Mouse (Mus musculus) limb, embryonic 14.5 days (tissue): ENCODE data around the gene Irf5. TPM values are rescaled to one million over a fixed set of nuclear protein-coding genes. Genes with fewer than 3 reads are reported as not detected.
A peak's percentile ranks its signal among the peaks of the same experiment; 100 is the strongest.

Source experiments
- ATAC-seq: fragments of 200-750 bp; cut with Nextera tagmentation; 2 replicates; pipeline ENCODE4 v1.8.0; 2017; ENCODE audit warnings: low read depth, moderate number of reproducible peaks, moderate TSS enrichment; ENCODE audit not compliant: low FRiP score
- DNase-seq: peaks from one replicate; pipeline ENCODE4 v3.0.0-alpha.2; 2015; ENCODE audit warnings: low spot score
- H3K27ac ChIP-seq: fragments of 300-500 bp; sonication (generic); replicated peaks from 2 replicates; pipeline ENCODE4 v1.5.1; 2014; ENCODE audit warnings: low read depth, mild to moderate bottlenecking, low read length, moderate library complexity, mixed read lengths
- H3K27me3 ChIP-seq: fragments of 300-500 bp; sonication (generic); 2 replicates; pipeline ENCODE4 v1.6.1; 2014; ENCODE audit warnings: low read length, mixed read lengths; ENCODE audit not compliant: control insufficient read depth, insufficient read depth
- H3K36me3 ChIP-seq: fragments of 300-500 bp; sonication (generic); 2 replicates; pipeline ENCODE4 v1.6.1; 2014; ENCODE audit warnings: mild to moderate bottlenecking, low read length, moderate library complexity, mixed read lengths; ENCODE audit not compliant: control insufficient read depth, insufficient read depth
- H3K4me1 ChIP-seq: fragments of 300-500 bp; sonication (generic); 2 replicates; pipeline ENCODE4 v1.6.1; 2014; ENCODE audit warnings: antibody characterized with exemption, low read length, mixed read lengths; ENCODE audit not compliant: control insufficient read depth, insufficient read depth
- H3K4me2 ChIP-seq: fragments of 300-500 bp; sonication (generic); replicated peaks from 2 replicates; pipeline ENCODE4 v1.6.1; 2014; ENCODE audit warnings: low read depth, mild to moderate bottlenecking, low read length, moderate library complexity; ENCODE audit not compliant: severe bottlenecking
- H3K4me3 ChIP-seq: fragments of 300-500 bp; sonication (generic); replicated peaks from 2 replicates; pipeline ENCODE4 v1.5.1; 2014; ENCODE audit warnings: low read length
- H3K9ac ChIP-seq: fragments of 300-500 bp; sonication (generic); 2 replicates; pipeline ENCODE4 v1.6.1; 2014; ENCODE audit warnings: mild to moderate bottlenecking, low read depth, low read length, moderate library complexity; ENCODE audit not compliant: severe bottlenecking
- H3K9me3 ChIP-seq: fragments of 300-500 bp; sonication (generic); 2 replicates; pipeline ENCODE4 v1.6.1; 2016; ENCODE audit warnings: low read length; ENCODE audit not compliant: control insufficient read depth
- POLR2A ChIP-seq: fragments of 200-500 bp; IDR thresholded peaks from 2 replicates; pipeline ENCODE4 v1.8.0; 2012; ENCODE audit warnings: inconsistent platforms, mild to moderate bottlenecking, moderate library complexity, borderline replicate concordance; ENCODE audit not compliant: insufficient read depth, insufficient read length; ENCODE audit errors: extremely low read depth
- WGBS: fragments of 180-500 bp; shearing (Covaris S2); extraction: QIAGEN DNeasy Blood & Tissue Kit; methylation state at CpG from one replicate; pipeline ENCODE4 v1.1.7; 2014; 5-methylcytosine and 5-hydroxymethylcytosine counted together
- polyA plus RNA-seq, 2 experiments: library from polyadenylated mRNA; depleted of rRNA in 1 of 2; stranded (reverse) in 1 of 2; unstranded in 1 of 2; fragments of >200 nt; fragmentation: Nextera tagmentation in 1 of 2; extraction: Ambion mirVana in 1 of 2; gene quantifications; 2 replicates each; pipeline versions ENCODE4 v1.2.1 to v1.2.3; 2012 to 2014

The Irf5 gene
- polyA plus RNA-seq, 2 experiments, result 4.4 to 4.8 TPM

GRCm38 (mm10) chr6:29528165-29528505 lies 1.7 kb downstream of the Irf5 start:
- H3K4me3 ChIP-seq, result peak overlapping the region; percentile 54; the same call in 1 of the 2 replicates
- H3K27ac ChIP-seq, result no peak overlapping the region
- 21% methylated on average over 8 of the region's 8 CpGs for WGBS
- peaks cover 36% of the 10 kb centered on the region for H3K27me3 ChIP-seq
- no peak overlapping the region for H3K9ac ChIP-seq
- TF ChIP-seq POLR2A, result no peak
- DNase-seq, result no peak
- no peak overlapping the region for H3K4me2 ChIP-seq
- no peaks in the 10 kb centered on the region for H3K9me3 ChIP-seq
- no peak for ATAC-seq
- H3K4me1 ChIP-seq, result peaks cover 7% of the 10 kb centered on the region
- H3K36me3 ChIP-seq, result no peaks in the 10 kb centered on the region

GRCm38 (mm10) chr6:29528561-29529443 lies 2.4 kb downstream of the Irf5 start:
- H3K27ac ChIP-seq, result no peak overlapping the region
- no peaks in the 10 kb centered on the region for H3K9me3 ChIP-seq
- no peak for TF ChIP-seq POLR2A
- peaks cover 7% of the 10 kb centered on the region for H3K4me1 ChIP-seq
- H3K27me3 ChIP-seq, result peaks cover 36% of the 10 kb centered on the region
- no peak overlapping the region for H3K4me3 ChIP-seq
- 27% methylated on average over 13 of the region's 13 CpGs for WGBS
- H3K9ac ChIP-seq, result no peak overlapping the region
- no peaks in the 10 kb centered on the region for H3K36me3 ChIP-seq
- no peak for ATAC-seq
- no peak overlapping the region for H3K4me2 ChIP-seq
- no peak for DNase-seq

GRCm38 (mm10) chr6:29529444-29529820 lies 3.0 kb downstream of the Irf5 start:
- ATAC-seq (no peak), DNase-seq (no peak)
- Histone ChIP-seq H3K4me3 (no peak overlapping the region), H3K9ac (no peak overlapping the region), H3K36me3 (no peaks in the 10 kb centered on the region), H3K4me2 (no peak overlapping the region), H3K9me3 (no peaks in the 10 kb centered on the region), H3K4me1 (peaks cover 7% of the 10 kb centered on the region), H3K27me3 (peaks cover 36% of the 10 kb centered on the region), H3K27ac (no peak overlapping the region)
- 41% methylated on average over 2 of the region's 2 CpGs for WGBS
- no peak for TF ChIP-seq POLR2A

GRCm38 (mm10) chr6:29530050-29530449 lies 3.6 kb downstream of the Irf5 start:
- H3K4me3 ChIP-seq, result no peak overlapping the region
- H3K4me2 ChIP-seq, result no peak overlapping the region
- DNase-seq (no peak), ATAC-seq (no peak)
- no peak overlapping the region for H3K9ac ChIP-seq
- no peaks in the 10 kb centered on the region for H3K9me3 ChIP-seq
- no peaks in the 10 kb centered on the region for H3K36me3 ChIP-seq
- H3K27me3 ChIP-seq, result peaks cover 36% of the 10 kb centered on the region
- H3K4me1 ChIP-seq, result peaks cover 7% of the 10 kb centered on the region
- TF ChIP-seq POLR2A, result no peak
- no peak overlapping the region for H3K27ac ChIP-seq
- WGBS, result 46% methylated on average over 4 of the region's 4 CpGs

GRCm38 (mm10) chr6:29535316-29535715 lies 8.9 kb downstream of the Irf5 start:
- no peak for ATAC-seq
- Histone ChIP-seq H3K36me3 (peaks cover 10% of the 10 kb centered on the region), H3K4me3 (no peak overlapping the region), H3K9me3 (no peaks in the 10 kb centered on the region), H3K27me3 (no peaks in the 10 kb centered on the region), H3K9ac (no peak overlapping the region), H3K4me1 (no peaks in the 10 kb centered on the region), H3K4me2 (no peak overlapping the region), H3K27ac (no peak overlapping the region)
- DNase-seq, result no peak
- no peak for TF ChIP-seq POLR2A
- 75% methylated on average over 6 of the region's 6 CpGs for WGBS
